Mouse (Mus musculus): ENCODE data around the gene Ift88. TPM values are rescaled to one million over a fixed set of nuclear protein-coding genes. Genes with fewer than 3 reads are reported as not detected.

Ift88 gene
- 16.4 and 17.4 TPM in 2 replicates for polyA plus RNA-seq (2014; fragmentation: Nextera tagmentation; extraction: Ambion mirVana)

- Histone ChIP-seq H3K27ac (replicated peaks; ENCODE audit: low read depth, low read length) (no peak within 1 kb of the TSS; the same call in 1 of the 2 replicates), H3K9ac (ENCODE audit: low read depth, low read length) (peak within 1 kb of the TSS; percentile 85), H3K4me2 (ENCODE audit: low read depth, low read length) (peak within 1 kb of the TSS; percentile 70), H3K36me3 (ENCODE audit: control insufficient read depth, insufficient read depth, low read length) (no peaks in the 10 kb centered on the region), H3K27me3 (replicated peaks; ENCODE audit: control insufficient read depth, insufficient read depth, low read length) (no peaks in the 10 kb centered on the region), H3K9me3 (ENCODE audit: control insufficient read depth, low read length) (no peaks in the 10 kb centered on the region), H3K4me1 (ENCODE audit: control insufficient read depth, insufficient read depth, low read length) (0 out of 2 replicates have a peak, but pooled peaks cover 3% of the 10 kb centered on the region), H3K4me3 (ENCODE audit: low read depth, low read length) (peak within 1 kb of the TSS; percentile 90)
- ATAC-seq (ENCODE audit: low read depth), result peak; percentile 99
- DNase-seq (ENCODE audit: low spot score), result peak; percentile 96
- 7% methylated on average over 25 of the region's 42 CpGs for WGBS
Observed at GRCm38 (mm10) chr14:57423432-57424211, at the start of gene Ift88. TSS of gene Ift88 (plus strand) at chr14:57424062.

DNA sequence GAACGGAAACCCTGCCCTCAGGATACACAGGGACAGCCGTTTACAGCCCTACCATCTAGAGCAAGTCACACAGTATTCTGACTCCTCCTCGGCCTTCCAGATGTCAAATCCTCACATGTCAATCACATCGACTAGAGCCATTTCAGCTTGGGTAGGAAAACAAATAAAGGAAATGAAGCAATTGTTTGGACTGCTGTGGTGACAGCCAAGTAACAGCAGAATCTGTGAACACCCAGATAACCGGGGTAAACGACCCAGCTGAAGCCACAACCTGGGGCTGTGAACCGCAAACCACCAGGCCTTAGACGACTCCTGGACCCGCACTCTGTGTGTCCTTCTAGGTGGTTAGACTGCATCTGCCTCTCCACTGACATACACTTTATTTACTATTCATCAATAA is 48.7 kb upstream of the Ift88 start:
- no peaks in the 10 kb centered on the region for H3K4me1 ChIP-seq (ENCODE audit: control insufficient read depth, insufficient read depth, low read length)
- no peak overlapping the region for H3K4me3 ChIP-seq (ENCODE audit: low read depth, low read length)
- DNase-seq (ENCODE audit: low spot score), result no peak
- no peaks in the 10 kb centered on the region for H3K36me3 ChIP-seq (ENCODE audit: control insufficient read depth, insufficient read depth, low read length)
- H3K27ac ChIP-seq (replicated peaks; ENCODE audit: low read depth, low read length), result no peak overlapping the region
- no peak overlapping the region for H3K4me2 ChIP-seq (ENCODE audit: low read depth, low read length)
- no peak for ATAC-seq (ENCODE audit: low read depth)
- H3K9ac ChIP-seq (ENCODE audit: low read depth, low read length), result no peak overlapping the region
- no peaks in the 10 kb centered on the region for H3K9me3 ChIP-seq (ENCODE audit: control insufficient read depth, low read length)
- WGBS, result 69% methylated on average over 9 of the region's 9 CpGs
- H3K27me3 ChIP-seq (replicated peaks; ENCODE audit: control insufficient read depth, insufficient read depth, low read length), result no peaks in the 10 kb centered on the region

GRCm38 (mm10) chr14:57376016-57376415 is 47.8 kb upstream of the Ift88 start:
- DNase-seq (ENCODE audit: low spot score) (no peak), ATAC-seq (ENCODE audit: low read depth) (no peak; the same call in 1 of the 2 replicates)
- Histone ChIP-seq H3K4me1 (ENCODE audit: control insufficient read depth, insufficient read depth, low read length) (no peaks in the 10 kb centered on the region), H3K9ac (ENCODE audit: low read depth, low read length) (no peak overlapping the region), H3K27ac (replicated peaks; ENCODE audit: low read depth, low read length) (no peak overlapping the region), H3K9me3 (ENCODE audit: control insufficient read depth, low read length) (no peaks in the 10 kb centered on the region), H3K4me3 (ENCODE audit: low read depth, low read length) (no peak overlapping the region), H3K27me3 (replicated peaks; ENCODE audit: control insufficient read depth, insufficient read depth, low read length) (no peaks in the 10 kb centered on the region), H3K36me3 (ENCODE audit: control insufficient read depth, insufficient read depth, low read length) (no peaks in the 10 kb centered on the region), H3K4me2 (ENCODE audit: low read depth, low read length) (no peak overlapping the region)
- 79% methylated on average over 8 of the region's 8 CpGs for WGBS

- Histone ChIP-seq H3K27me3 (replicated peaks; ENCODE audit: control insufficient read depth, insufficient read depth, low read length) (no peaks in the 10 kb centered on the region), H3K9ac (ENCODE audit: low read depth, low read length) (no peak overlapping the region), H3K4me1 (ENCODE audit: control insufficient read depth, insufficient read depth, low read length) (no peaks in the 10 kb centered on the region), H3K9me3 (ENCODE audit: control insufficient read depth, low read length) (no peaks in the 10 kb centered on the region), H3K4me3 (ENCODE audit: low read depth, low read length) (no peak overlapping the region), H3K36me3 (ENCODE audit: control insufficient read depth, insufficient read depth, low read length) (no peaks in the 10 kb centered on the region), H3K27ac (replicated peaks; ENCODE audit: low read depth, low read length) (no peak overlapping the region), H3K4me2 (ENCODE audit: low read depth, low read length) (no peak overlapping the region)
- ATAC-seq (ENCODE audit: low read depth) (no peak), DNase-seq (ENCODE audit: low spot score) (no peak)
- 73% methylated on average over 9 of the region's 9 CpGs for WGBS
Observed at GRCm38 (mm10) chr14:57376956-57377355, 46.9 kb upstream of the Ift88 start.

DNA sequence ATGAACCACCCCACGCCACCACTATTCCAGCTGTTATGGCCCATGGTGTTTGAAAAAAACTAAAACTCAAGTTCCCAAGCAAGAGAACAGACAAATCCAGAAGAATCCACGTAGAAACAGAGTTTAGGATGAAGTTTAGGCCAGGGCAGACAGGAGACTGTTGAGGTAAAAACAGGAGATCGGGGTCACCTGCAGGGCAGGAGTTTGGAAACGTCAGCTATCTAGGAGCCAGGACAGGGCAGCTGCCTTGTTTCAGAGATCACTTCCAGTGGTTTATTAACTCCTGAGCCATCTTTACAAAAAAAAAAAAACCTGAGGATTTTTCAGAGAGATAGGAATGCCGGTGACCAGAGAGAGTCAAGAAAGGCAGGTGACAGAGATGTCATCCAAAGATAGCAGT is 46.3 kb upstream of the Ift88 start:
- WGBS, result 79% methylated on average over 5 of the region's 5 CpGs
- no peak overlapping the region for H3K4me3 ChIP-seq (ENCODE audit: low read depth, low read length)
- H3K9ac ChIP-seq (ENCODE audit: low read depth, low read length), result no peak overlapping the region
- DNase-seq (ENCODE audit: low spot score) (no peak), ATAC-seq (ENCODE audit: low read depth) (no peak)
- H3K36me3 ChIP-seq (ENCODE audit: control insufficient read depth, insufficient read depth, low read length), result no peaks in the 10 kb centered on the region
- H3K4me2 ChIP-seq (ENCODE audit: low read depth, low read length), result no peak overlapping the region
- no peak overlapping the region for H3K27ac ChIP-seq (replicated peaks; ENCODE audit: low read depth, low read length)
- H3K27me3 ChIP-seq (replicated peaks; ENCODE audit: control insufficient read depth, insufficient read depth, low read length), result no peaks in the 10 kb centered on the region
- no peaks in the 10 kb centered on the region for H3K9me3 ChIP-seq (ENCODE audit: control insufficient read depth, low read length)
- no peaks in the 10 kb centered on the region for H3K4me1 ChIP-seq (ENCODE audit: control insufficient read depth, insufficient read depth, low read length)

GRCm38 (mm10) chr14:57385667-57386066 is 38.2 kb upstream of the Ift88 start:
- DNase-seq (ENCODE audit: low spot score) (no peak), ATAC-seq (ENCODE audit: low read depth) (no peak)
- Histone ChIP-seq H3K4me2 (ENCODE audit: low read depth, low read length) (no peak overlapping the region), H3K4me1 (ENCODE audit: control insufficient read depth, insufficient read depth, low read length) (no peaks in the 10 kb centered on the region), H3K27ac (replicated peaks; ENCODE audit: low read depth, low read length) (no peak overlapping the region), H3K27me3 (replicated peaks; ENCODE audit: control insufficient read depth, insufficient read depth, low read length) (no peaks in the 10 kb centered on the region), H3K9ac (ENCODE audit: low read depth, low read length) (no peak overlapping the region), H3K4me3 (ENCODE audit: low read depth, low read length) (no peak overlapping the region), H3K9me3 (ENCODE audit: control insufficient read depth, low read length) (no peaks in the 10 kb centered on the region), H3K36me3 (ENCODE audit: control insufficient read depth, insufficient read depth, low read length) (no peaks in the 10 kb centered on the region)
- 77% methylated on average over 5 of the region's 5 CpGs for WGBS

DNA sequence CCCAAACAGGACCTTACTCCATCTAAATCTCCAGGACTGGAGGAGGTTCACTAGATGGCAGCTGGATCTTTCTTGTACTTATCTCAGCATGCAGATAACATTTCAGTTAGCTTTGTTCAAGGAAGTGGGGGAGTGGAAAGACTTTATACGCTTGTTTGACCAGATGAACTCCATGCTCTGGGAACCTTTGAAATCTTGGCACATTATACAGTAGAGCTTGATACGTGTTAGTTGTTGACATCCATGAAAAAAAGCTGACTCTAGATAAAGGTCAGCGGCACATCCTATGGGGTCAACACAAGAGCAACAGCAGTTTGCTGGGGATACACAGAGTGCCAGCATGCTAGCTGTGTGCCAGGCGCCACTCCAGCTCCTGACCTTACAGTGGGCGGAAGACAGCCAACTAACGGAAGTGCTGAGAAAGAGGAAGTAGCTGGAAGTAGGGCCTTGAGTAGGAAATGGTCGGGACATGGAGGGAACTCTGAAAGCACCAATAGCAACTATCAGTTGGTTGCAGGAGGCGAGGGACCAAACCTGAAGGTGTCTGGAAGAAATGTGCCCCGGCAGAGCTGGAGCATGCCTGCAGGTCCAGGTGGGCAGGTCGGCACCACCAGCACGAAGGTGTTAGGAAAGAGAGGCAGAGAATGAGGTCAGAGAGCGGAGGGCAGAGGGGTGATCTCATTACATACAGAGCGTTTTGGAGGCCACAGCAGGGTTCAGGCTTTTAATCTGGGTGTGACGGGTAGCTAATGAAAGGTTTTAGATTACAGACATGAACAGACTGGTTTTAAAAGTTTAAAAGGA is 36.9 kb upstream of the Ift88 start:
- DNase-seq (ENCODE audit: low spot score) (peak; percentile 75), ATAC-seq (ENCODE audit: low read depth) (peak; percentile 90)
- Histone ChIP-seq H3K4me1 (ENCODE audit: control insufficient read depth, insufficient read depth, low read length) (no peaks in the 10 kb centered on the region), H3K9ac (ENCODE audit: low read depth, low read length) (no peak overlapping the region), H3K4me3 (ENCODE audit: low read depth, low read length) (no peak overlapping the region), H3K27me3 (replicated peaks; ENCODE audit: control insufficient read depth, insufficient read depth, low read length) (no peaks in the 10 kb centered on the region), H3K9me3 (ENCODE audit: control insufficient read depth, low read length) (no peaks in the 10 kb centered on the region), H3K36me3 (ENCODE audit: control insufficient read depth, insufficient read depth, low read length) (no peaks in the 10 kb centered on the region), H3K27ac (replicated peaks; ENCODE audit: low read depth, low read length) (no peak overlapping the region), H3K4me2 (ENCODE audit: low read depth, low read length) (no peak overlapping the region)
- WGBS, result 56% methylated on average over 14 of the region's 14 CpGs

DNA sequence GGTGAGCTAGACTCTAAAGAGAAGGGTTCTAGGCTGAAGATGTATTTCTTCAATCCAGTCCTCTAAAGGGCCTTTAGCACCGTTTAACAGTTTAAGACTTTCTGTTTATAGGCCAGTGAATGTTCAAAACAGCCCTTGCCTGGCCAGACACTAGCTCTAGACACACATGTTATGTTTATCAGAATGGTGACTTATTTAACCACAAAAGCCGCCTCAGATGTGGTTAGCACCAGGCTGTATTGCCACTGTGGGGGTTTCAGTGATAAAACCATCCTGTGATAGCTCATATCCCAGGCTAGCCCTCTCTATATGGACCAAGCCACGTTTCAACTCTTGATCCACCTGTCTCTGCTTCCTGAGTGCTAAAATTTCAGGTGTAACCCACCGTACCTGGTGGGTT is 32.2 kb upstream of the Ift88 start:
- no peaks in the 10 kb centered on the region for H3K27me3 ChIP-seq (replicated peaks; ENCODE audit: control insufficient read depth, insufficient read depth, low read length)
- 76% methylated on average over 4 of the region's 4 CpGs for WGBS
- no peaks in the 10 kb centered on the region for H3K9me3 ChIP-seq (ENCODE audit: control insufficient read depth, low read length)
- no peak for ATAC-seq (ENCODE audit: low read depth)
- H3K4me1 ChIP-seq (ENCODE audit: control insufficient read depth, insufficient read depth, low read length), result no peaks in the 10 kb centered on the region
- H3K4me2 ChIP-seq (ENCODE audit: low read depth, low read length), result no peak overlapping the region
- no peaks in the 10 kb centered on the region for H3K36me3 ChIP-seq (ENCODE audit: control insufficient read depth, insufficient read depth, low read length)
- no peak overlapping the region for H3K27ac ChIP-seq (replicated peaks; ENCODE audit: low read depth, low read length)
- H3K9ac ChIP-seq (ENCODE audit: low read depth, low read length), result no peak overlapping the region
- DNase-seq (ENCODE audit: low spot score), result no peak
- H3K4me3 ChIP-seq (ENCODE audit: low read depth, low read length), result no peak overlapping the region
